Mouse (Mus musculus) neural tube, embryonic 11.5 days (tissue): ENCODE results near the gene Gm21454. TPM values are rescaled to one million over a fixed set of nuclear protein-coding genes. Genes with fewer than 3 reads are reported as not detected.
"Not testable (repeated sequence)": the region's sequence is repeated elsewhere in the genome, so short reads cannot be mapped to it uniquely, and the experiment has no call there.

Experiments used
- ATAC-seq: fragments of 200-750 bp; cut with Nextera tagmentation; 2 replicates; pipeline ENCODE4 v1.8.0; 2017; ENCODE audit warnings: moderate number of reproducible peaks, mild to moderate bottlenecking, moderate TSS enrichment, moderate library complexity; ENCODE audit not compliant: insufficient read depth, low FRiP score, low TSS enrichment
- DNase-seq: peaks from one replicate; pipeline ENCODE4 v3.0.0-alpha.2; 2015; ENCODE audit warnings: low spot score
- H3K27ac ChIP-seq: fragments of 300-500 bp; sonication (generic); 2 replicates; pipeline ENCODE4 v1.5.1; 2014; ENCODE audit warnings: low read depth, mild to moderate bottlenecking, low read length
- H3K27me3 ChIP-seq: fragments of 300-500 bp; sonication (generic); 2 replicates; pipeline ENCODE4 v1.6.1; 2014; ENCODE audit warnings: mild to moderate bottlenecking, low read length, mixed read lengths; ENCODE audit not compliant: control insufficient read depth, insufficient read depth
- H3K36me3 ChIP-seq: fragments of 300-500 bp; sonication (generic); 2 replicates; pipeline ENCODE4 v1.6.1; 2014; ENCODE audit warnings: mild to moderate bottlenecking, low read length, moderate library complexity, mixed read lengths; ENCODE audit not compliant: control insufficient read depth, insufficient read depth
- H3K4me1 ChIP-seq: fragments of 300-500 bp; sonication (generic); 2 replicates; pipeline ENCODE4 v1.6.1; 2014; ENCODE audit warnings: low read length, mixed read lengths; ENCODE audit not compliant: control insufficient read depth, insufficient read depth
- H3K4me2 ChIP-seq: fragments of 300-500 bp; sonication (generic); 2 replicates; pipeline ENCODE4 v1.6.1; 2014; ENCODE audit warnings: low read depth, mild to moderate bottlenecking, moderate library complexity
- H3K4me3 ChIP-seq: fragments of 300-500 bp; sonication (generic); 2 replicates; pipeline ENCODE4 v1.5.1; 2014; ENCODE audit warnings: low read depth, low read length
- H3K9ac ChIP-seq: fragments of 300-500 bp; sonication (generic); 2 replicates; pipeline ENCODE4 v1.6.1; 2014; ENCODE audit warnings: mild to moderate bottlenecking, low read length
- H3K9me3 ChIP-seq: fragments of 300-500 bp; sonication (generic); 2 replicates; pipeline ENCODE4 v1.6.1; 2016; ENCODE audit warnings: low read length; ENCODE audit not compliant: control insufficient read depth
- WGBS: fragments of 180-500 bp; shearing (Covaris S2); extraction: QIAGEN DNeasy Blood & Tissue Kit; methylation state at CpG from one replicate; pipeline ENCODE4 v1.1.7; 2014; 5-methylcytosine and 5-hydroxymethylcytosine counted together
- polyA plus RNA-seq: library from polyadenylated mRNA; unstranded; fragments of >200 nt; fragmentation: Nextera tagmentation; extraction: Ambion mirVana; gene quantifications from 2 replicates; pipeline ENCODE4 v1.2.1, GENCODE M21; 2014

Gm21454 gene
- polyA plus RNA-seq, result not detected in 2 replicates

- not testable (repeated sequence) for H3K4me3 ChIP-seq, H3K27me3 ChIP-seq, H3K9ac ChIP-seq, H3K27ac ChIP-seq, ATAC-seq, H3K36me3 ChIP-seq, H3K4me1 ChIP-seq, H3K4me2 ChIP-seq, H3K9me3 ChIP-seq, DNase-seq
These were observed at the start of gene Gm21454, which contains the start of gene Gm21440 for GRCm38 (mm10) chrY:13252091-13252490. Gene Gm21454, plus strand, starts transcription at chrY:13252442. Gene Gm21440, plus strand, starts transcription at chrY:13252391.

GRCm38 (mm10) chrY:13223828-13224227, 28.4 kb upstream of the Gm21454 start, which contains the start of gene Gm21828:
Gene Gm21828, minus strand, starts transcription at chrY:13223928.
- H3K4me1 ChIP-seq, ATAC-seq, DNase-seq, H3K4me3 ChIP-seq, H3K27me3 ChIP-seq, H3K36me3 ChIP-seq, H3K9me3 ChIP-seq, H3K9ac ChIP-seq, H3K27ac ChIP-seq, H3K4me2 ChIP-seq: not testable (repeated sequence)
- no CpG with 5 or more reads among the region's 3 CpGs for WGBS

GRCm38 (mm10) chrY:13348963-13349362, 96.7 kb downstream of the Gm21454 start, which contains the start of gene Gm21725:
Gene Gm21725, minus strand, starts transcription at chrY:13349063.
- WGBS, result no CpG with 5 or more reads among the region's 3 CpGs
- H3K27ac ChIP-seq, H3K4me1 ChIP-seq, H3K36me3 ChIP-seq, H3K27me3 ChIP-seq, H3K9me3 ChIP-seq, H3K4me3 ChIP-seq, H3K9ac ChIP-seq, DNase-seq, ATAC-seq, H3K4me2 ChIP-seq: not testable (repeated sequence)

Other genes starting within 250 kb of the Gm21454 start
- gene Gm20807, start 209.6 kb upstream of the Gm21454 start, polyA plus RNA-seq, result not detected in 2 replicates
- gene Gm21891, start 119.0 kb upstream of the Gm21454 start, polyA plus RNA-seq, result not detected in 2 replicates
- not detected in 2 replicates for gene Gm21425, start 90.5 kb upstream of the Gm21454 start, polyA plus RNA-seq
- gene Gm21828, start 28.5 kb upstream of the Gm21454 start, polyA plus RNA-seq, result not detected in 2 replicates
- not detected in 2 replicates for gene Gm21440, start 51 bp upstream of the Gm21454 start, polyA plus RNA-seq
- gene Gm21725, start 96.6 kb downstream of the Gm21454 start, polyA plus RNA-seq, result not detected in 2 replicates
- gene Gm21866, start 213.1 kb downstream of the Gm21454 start, polyA plus RNA-seq, result not detected in 2 replicates
- gene Gm20773, start 241.6 kb downstream of the Gm21454 start, polyA plus RNA-seq, result not detected in 2 replicates